14 mouse cellular contexts compared by ENCODE assay signal in the genomic region with DNA sequence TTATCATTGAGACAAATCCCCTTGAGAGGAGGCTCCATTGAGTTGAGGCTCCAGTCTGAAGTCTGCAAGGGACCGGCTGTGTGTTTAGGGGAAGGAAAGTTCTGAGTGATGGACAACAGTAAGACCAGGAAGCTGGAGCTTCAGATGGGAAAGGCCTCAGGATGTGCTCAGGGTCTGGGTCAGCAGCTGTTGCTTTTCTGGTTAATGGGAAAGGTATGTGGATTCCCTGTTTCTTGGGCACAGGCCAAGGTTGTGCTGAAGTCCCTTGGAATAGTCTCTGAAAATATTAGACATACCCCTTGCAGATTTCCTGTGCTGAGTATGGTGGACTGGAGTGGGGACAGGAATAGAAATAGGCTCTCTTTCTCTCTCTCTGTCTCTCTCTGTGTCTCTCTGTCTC. TPM values are rescaled to one million over a fixed set of nuclear protein-coding genes. Genes with fewer than 3 reads are reported as not detected.
DNase-seq lines count a peak whose midpoint lies in the region; ATAC-seq lines count a peak whose summit lies in the region.
"Not testable (repeated sequence)": the region's sequence is repeated elsewhere in the genome, so short reads cannot be mapped to it uniquely, and the experiment has no call there.
"Had no signal": no experiment of that assay in that cellular context is flagged by ENCODE, and none has a peak within 500 bp of the region (broad histone marks: within the 10 kb centered on the region; RNA-seq: fewer than 3 reads in every experiment).

No protein-coding gene starts in this region.

- H3K4me1 ChIP-seq in embryonic facial prominence, embryonic 14.5 days (ENCODE audit: control insufficient read depth, insufficient read depth, low read length); heart, embryonic 11.5 days (ENCODE audit: control insufficient read depth, insufficient read depth, low read length); intestine, embryonic 14.5 days (replicated peaks; ENCODE audit: control insufficient read depth, insufficient read depth, low read length): not testable (repeated sequence)
- peaks cover 22% of the 10 kb centered on the region for H3K4me1 ChIP-seq in limb, embryonic 15.5 days
- peaks cover 11% of the 10 kb centered on the region for H3K4me1 ChIP-seq in neural tube, embryonic 12.5 days

- ATAC-seq in embryonic facial prominence, embryonic 14.5 days (ENCODE audit: low read depth): peak; percentile 22
- ATAC-seq in heart, embryonic 11.5 days (replicated peaks; ENCODE audit: insufficient number of reproducible peaks, low FRiP score, low TSS enrichment): peak; percentile 39; the same call in 1 of the 2 replicates
- peak; percentile 56 for ATAC-seq in intestine, embryonic 14.5 days (replicated peaks; ENCODE audit: low FRiP score, low TSS enrichment, low read depth)
- 0 out of 2 replicates have a peak, but pooled peaks have one; percentile 32 for ATAC-seq in limb, embryonic 15.5 days (ENCODE audit: insufficient number of reproducible peaks, low FRiP score, low TSS enrichment, low read depth)
- ATAC-seq in neural tube, embryonic 12.5 days (ENCODE audit: low FRiP score, low read depth): 0 out of 2 replicates have a peak, but pooled peaks have one; percentile 10

- DNase-seq in 3T3-L1 (ENCODE audit: low read depth, low spot score): peak; percentile 73
- DNase-seq in embryonic facial prominence, embryonic 14.5 days (ENCODE audit: low spot score): peak; percentile 75
- peak; percentile 52 for DNase-seq in heart, postnatal 4 days
- DNase-seq in intestine, embryonic 14.5 days (ENCODE audit: low spot score): not testable (repeated sequence)
- DNase-seq in kidney, postnatal 10 days: peak; percentile 64

- H3K4me3 ChIP-seq in embryonic facial prominence, embryonic 14.5 days (ENCODE audit: low read depth, low read length); heart, embryonic 11.5 days (ENCODE audit: low read depth, low read length); intestine, embryonic 14.5 days (ENCODE audit: low read depth, low read length); limb, embryonic 15.5 days; neural tube, embryonic 12.5 days: not testable (repeated sequence)

- not testable (repeated sequence) for H3K9me3 ChIP-seq in embryonic facial prominence, embryonic 14.5 days (ENCODE audit: control insufficient read depth, low read length); heart, embryonic 11.5 days (replicated peaks; ENCODE audit: control insufficient read depth, low read length); intestine, embryonic 14.5 days (ENCODE audit: control insufficient read depth, low read length); limb, embryonic 15.5 days; neural tube, embryonic 12.5 days

- WGBS in embryonic facial prominence, embryonic 14.5 days: 30% methylated on average over 1 of the region's 1 CpGs
- WGBS in heart, embryonic 11.5 days (ENCODE audit: insufficient replicate concordance): 25% methylated on average over 1 of the region's 1 CpGs
- 26% methylated on average over 1 of the region's 1 CpGs for WGBS in intestine, embryonic 14.5 days
- 38% methylated on average over 1 of the region's 1 CpGs for WGBS in limb, embryonic 15.5 days
- 68% methylated on average over 1 of the region's 1 CpGs for WGBS in neural tube, embryonic 12.5 days

- H3K4me2 ChIP-seq in embryonic facial prominence, embryonic 14.5 days (ENCODE audit: low read depth, low read length); heart, embryonic 11.5 days; intestine, embryonic 14.5 days (ENCODE audit: low read length); limb, embryonic 15.5 days; neural tube, embryonic 12.5 days (replicated peaks): not testable (repeated sequence)

- H3K9ac ChIP-seq in embryonic facial prominence, embryonic 14.5 days (ENCODE audit: low read depth, low read length); heart, embryonic 11.5 days (ENCODE audit: low read depth, low read length); intestine, embryonic 14.5 days (ENCODE audit: low read length); limb, embryonic 15.5 days; neural tube, embryonic 12.5 days: not testable (repeated sequence)

- not testable (repeated sequence) for H3K27me3 ChIP-seq in embryonic facial prominence, embryonic 14.5 days (replicated peaks; ENCODE audit: control insufficient read depth, insufficient read depth, low read length); heart, embryonic 11.5 days (ENCODE audit: control insufficient read depth, insufficient read depth, low read length); intestine, embryonic 14.5 days (replicated peaks; ENCODE audit: control insufficient read depth, insufficient read depth, low read length); limb, embryonic 15.5 days; neural tube, embryonic 12.5 days (replicated peaks)

- H3K36me3 ChIP-seq in embryonic facial prominence, embryonic 14.5 days (ENCODE audit: control insufficient read depth, insufficient read depth, low read length); heart, embryonic 11.5 days (ENCODE audit: control insufficient read depth, insufficient read depth, low read length); intestine, embryonic 14.5 days (ENCODE audit: control insufficient read depth, insufficient read depth, low read length); limb, embryonic 15.5 days; neural tube, embryonic 12.5 days: not testable (repeated sequence)

- H3K27ac ChIP-seq in embryonic facial prominence, embryonic 14.5 days (replicated peaks; ENCODE audit: low read depth, low read length): peak overlapping the region; percentile 44; the same call in 1 of the 2 replicates
- H3K27ac ChIP-seq in heart, embryonic 11.5 days (ENCODE audit: low read depth, low read length); intestine, embryonic 14.5 days (ENCODE audit: low read depth); limb, embryonic 15.5 days; neural tube, embryonic 12.5 days: not testable (repeated sequence)

RNA-seq across cellular contexts. Expression of a gene that starts 10.6 kb away (rescaled TPM):
- polyA plus RNA-seq in embryonic facial prominence, embryonic 14.5 days (2014; fragmentation: Nextera tagmentation; extraction: Ambion mirVana): 70.8 and 75.9 TPM in 2 replicates
- polyA plus RNA-seq in heart, embryonic 11.5 days (2014; fragmentation: Nextera tagmentation; extraction: Ambion mirVana): 22.7 and 25.9 TPM in 2 replicates
- total RNA-seq in heart, postnatal 4 days (2021): 10 to 100 TPM; 11.5 to 12.9 TPM
- 36.7 and 37.9 TPM in 2 replicates for polyA plus RNA-seq in intestine, embryonic 14.5 days (2014; fragmentation: Nextera tagmentation; extraction: Ambion mirVana)
- 123 and 127 TPM in 2 replicates for polyA plus RNA-seq in limb, embryonic 15.5 days (2015; fragmentation: Nextera tagmentation; extraction: Ambion mirVana)
- 11.6 and 13.7 TPM in 2 replicates for polyA plus RNA-seq in neural tube, embryonic 12.5 days (2016; fragmentation: Nextera tagmentation; extraction: Ambion mirVana)

RNA-seq across cellular contexts. Expression of a gene that starts 12.0 kb away (rescaled TPM):
- not detected in 2 replicates for polyA plus RNA-seq in embryonic facial prominence, embryonic 14.5 days (2014; fragmentation: Nextera tagmentation; extraction: Ambion mirVana)
- not detected in 2 replicates for polyA plus RNA-seq in heart, embryonic 11.5 days (2014; fragmentation: Nextera tagmentation; extraction: Ambion mirVana)
- under 1 TPM in 1 of 2 experiments, not detected in 1; 0.20 TPM for total RNA-seq in heart, postnatal 4 days (2021)
- polyA plus RNA-seq in intestine, embryonic 14.5 days (2014; fragmentation: Nextera tagmentation; extraction: Ambion mirVana): 0.18 and 0.27 TPM in 2 replicates
- 0.17 and 0.36 TPM in 2 replicates for polyA plus RNA-seq in limb, embryonic 15.5 days (2015; fragmentation: Nextera tagmentation; extraction: Ambion mirVana)
- polyA plus RNA-seq in neural tube, embryonic 12.5 days (2016; fragmentation: Nextera tagmentation; extraction: Ambion mirVana): 0.34 and 0.96 TPM in 2 replicates
- total RNA-seq: ES-E14; heart, adult 2 months had no signal
- polyA plus RNA-seq: activated CD4-positive, CD25-positive, alpha-beta regulatory T cell, adult 4 months; CD4-positive, CD25-positive, alpha-beta regulatory T cell, adult 4 months; liver, embryonic 14.5 days; lung, postnatal 0 days had no signal
